Mouse (Mus musculus) spleen, postnatal 36 days (tissue): Measurements from ENCODE around the gene Arhgap10.

Experiments
- DNase-seq, 2 experiments: peaks; one replicate each; pipeline ENCODE4 v3.0.0; 2022; ENCODE audit warnings: low spot score in 2 of 2, mixed read lengths in 1 of 2

Gene Arhgap10

DNA sequence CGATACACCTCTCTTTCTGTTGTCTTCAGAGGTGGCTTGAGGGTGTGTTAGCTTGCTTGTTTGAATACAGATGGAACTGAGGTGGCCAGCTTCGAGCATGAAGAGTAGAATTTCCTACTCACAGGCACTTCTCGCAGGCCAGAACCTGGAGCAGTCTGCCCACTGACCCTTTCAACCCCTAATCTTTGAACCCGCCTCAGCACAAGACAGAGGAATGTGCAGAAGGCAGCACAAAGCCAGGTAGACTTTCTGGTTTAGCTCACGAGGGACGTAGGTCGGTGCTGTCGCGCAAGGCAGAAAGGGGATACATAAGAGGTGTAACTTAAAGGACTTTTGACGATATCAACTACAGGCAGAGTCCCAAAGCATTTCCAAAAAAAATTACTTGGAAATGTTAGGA is 908 bp downstream of the Arhgap10 start:
- DNase-seq: no peak

DNA sequence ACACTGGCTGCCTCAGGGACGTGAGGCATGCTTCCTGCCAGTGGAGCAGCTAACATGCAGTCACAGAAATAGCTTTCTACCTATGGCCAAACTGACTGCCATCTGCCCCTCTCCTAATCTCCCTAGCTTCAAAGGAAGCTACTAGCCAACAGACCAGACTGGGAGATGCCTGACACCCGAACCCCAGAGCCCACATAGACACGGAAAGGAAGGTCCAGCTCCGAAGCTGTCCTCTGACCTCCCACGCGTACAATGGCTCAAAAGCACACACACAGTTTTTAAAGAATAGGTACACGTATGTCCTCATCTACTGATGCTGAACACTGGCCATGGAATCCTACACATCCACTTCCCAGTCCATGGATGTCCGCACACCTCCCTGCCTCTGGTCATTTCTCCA is 2.0 kb downstream of the Arhgap10 start:
- no peak for DNase-seq

GRCm38 (mm10) chr8:77515201-77515600 is 2.6 kb downstream of the Arhgap10 start:
- DNase-seq: no peak

DNA sequence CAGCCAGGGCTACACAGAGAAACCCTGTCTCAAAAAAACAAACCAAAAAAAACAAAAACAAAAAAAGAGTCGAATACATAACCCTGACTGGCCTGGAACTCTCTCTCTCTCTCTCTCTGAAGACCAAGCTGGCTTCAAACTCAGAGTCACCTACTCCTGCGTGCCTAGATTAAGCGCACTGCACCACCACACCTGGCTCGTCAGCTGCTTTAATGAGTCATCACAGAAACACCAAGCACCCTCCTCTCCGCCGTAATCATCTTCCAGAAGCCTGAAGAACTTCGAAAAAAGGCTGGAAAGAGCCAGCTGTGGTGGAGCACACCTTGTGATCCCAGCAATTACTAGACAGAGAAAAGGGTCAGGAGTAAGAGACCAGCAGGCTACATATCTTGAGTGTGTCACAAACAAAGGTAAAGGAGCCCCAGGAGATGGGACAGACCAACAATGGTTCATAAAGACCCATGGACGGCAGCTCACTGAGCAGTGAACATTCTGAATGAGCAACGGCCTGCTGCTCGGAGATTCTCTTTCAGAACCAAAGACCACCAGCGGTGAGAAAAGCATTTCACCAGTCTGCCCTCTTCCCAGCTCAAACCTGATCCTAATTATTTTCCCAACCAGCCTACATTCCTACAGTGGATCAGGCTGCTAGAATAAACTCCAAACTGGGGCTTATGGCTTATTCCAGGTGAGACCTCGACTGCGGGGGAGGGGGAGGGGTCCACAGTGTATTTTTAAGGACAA is 5.8 kb downstream of the Arhgap10 start:
- no peak for DNase-seq

- DNase-seq: no peak
Measured at GRCm38 (mm10) chr8:77510426-77510825, 7.3 kb downstream of the Arhgap10 start.

GRCm38 (mm10) chr8:77509044-77509443 is 8.7 kb downstream of the Arhgap10 start:
- no peak for DNase-seq

- no peak for DNase-seq
Measured at GRCm38 (mm10) chr8:77507510-77508035, 10.2 kb downstream of the Arhgap10 start.

GRCm38 (mm10) chr8:77506539-77506938 is 11.2 kb downstream of the Arhgap10 start:
- DNase-seq: no peak

DNA sequence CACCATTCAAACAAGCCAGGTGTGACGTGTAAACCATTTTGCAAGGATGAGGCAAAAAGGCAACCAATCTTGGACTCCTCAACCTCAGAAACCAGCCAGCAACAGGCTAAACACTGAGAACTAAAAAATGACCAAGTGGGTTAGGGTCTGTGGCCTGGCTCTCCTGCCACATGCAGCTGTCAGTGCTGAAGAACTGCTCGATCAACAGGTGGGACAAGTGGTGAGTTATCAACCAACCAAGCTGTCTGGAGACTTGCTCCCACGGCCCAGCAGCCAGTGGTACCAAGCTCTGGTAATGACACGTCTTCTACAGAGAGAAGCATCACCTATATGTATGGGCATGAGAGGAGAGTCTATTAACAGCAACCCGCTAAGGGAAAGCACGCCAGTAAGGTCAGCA is 15.2 kb downstream of the Arhgap10 start:
- DNase-seq: no peak

GRCm38 (mm10) chr8:77501131-77501530 is 16.6 kb downstream of the Arhgap10 start:
- no peak for DNase-seq

DNA sequence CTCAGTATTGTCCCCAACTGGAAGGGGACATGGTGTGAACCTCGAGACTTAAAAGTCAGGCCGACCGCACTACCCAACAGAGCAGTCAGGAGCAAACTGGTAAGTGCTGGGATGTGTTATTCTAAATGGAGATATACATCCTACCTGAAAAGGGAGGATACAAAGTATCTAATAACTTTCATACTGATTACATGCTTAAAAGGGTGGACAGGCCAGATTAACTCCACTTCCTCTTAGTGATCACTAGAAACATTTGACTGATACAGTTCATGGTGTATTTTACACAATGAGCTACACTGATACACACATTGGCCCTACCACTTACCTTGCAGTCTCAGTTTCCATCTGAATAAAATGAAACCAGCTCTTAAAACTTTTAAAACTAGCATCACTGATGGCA is 17.5 kb downstream of the Arhgap10 start:
- no peak for DNase-seq

GRCm38 (mm10) chr8:77497442-77497841 is 20.3 kb downstream of the Arhgap10 start:
- no peak for DNase-seq

DNA sequence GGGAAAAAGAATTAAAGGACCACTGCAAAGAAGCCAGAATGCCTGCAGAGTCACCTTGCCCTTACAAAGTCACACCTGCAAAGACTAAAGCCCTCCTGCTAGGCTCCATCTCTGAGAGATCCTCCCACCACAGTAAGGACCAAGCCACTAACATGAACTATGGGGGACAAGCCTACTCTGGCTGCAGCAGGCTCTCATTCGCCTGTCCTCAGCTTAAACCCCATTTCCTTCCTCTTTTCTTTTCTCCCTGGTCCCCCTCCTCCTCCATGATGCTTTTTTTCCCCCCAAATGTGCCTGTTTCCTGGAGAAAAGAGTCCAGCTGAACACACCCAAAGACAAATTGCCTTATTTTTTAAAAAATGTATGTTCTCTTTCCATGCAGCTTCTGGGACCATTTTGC is 21.5 kb downstream of the Arhgap10 start:
- DNase-seq: no peak

- no peak for DNase-seq
Measured at GRCm38 (mm10) chr8:77494376-77495328, 23.1 kb downstream of the Arhgap10 start.

GRCm38 (mm10) chr8:77492356-77493058 is 25.2 kb downstream of the Arhgap10 start:
- DNase-seq: peak in 1 of 2 experiments; percentile 27

- DNase-seq: peak in 1 of 2 experiments; percentile 25
Measured at GRCm38 (mm10) chr8:77491231-77491923, 26.4 kb downstream of the Arhgap10 start.

GRCm38 (mm10) chr8:77490095-77490781 is 27.5 kb downstream of the Arhgap10 start:
- DNase-seq: no peak

- no peak for DNase-seq
Measured at GRCm38 (mm10) chr8:77489235-77489634, 28.5 kb downstream of the Arhgap10 start.

DNA sequence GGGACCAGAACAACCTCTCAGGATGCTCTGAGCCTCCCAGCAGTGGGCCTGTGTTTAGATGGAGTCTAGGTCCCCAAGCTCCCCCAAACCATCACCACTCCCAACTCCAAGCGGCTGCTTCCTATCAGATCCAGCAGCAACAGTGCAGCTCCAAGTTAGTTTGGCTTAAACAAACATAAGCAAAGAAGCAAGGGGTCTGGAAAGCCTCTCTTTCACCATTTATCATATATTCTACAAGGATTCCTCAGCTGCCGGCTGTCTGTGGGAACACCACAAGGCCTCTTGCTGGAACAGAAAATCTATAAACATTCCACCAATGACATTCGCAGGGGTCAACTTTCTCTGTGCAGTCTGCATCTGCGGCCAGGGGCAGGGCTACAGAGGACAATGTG is 29.5 kb downstream of the Arhgap10 start:
- no peak for DNase-seq

GRCm38 (mm10) chr8:77487590-77488214 is 30.1 kb downstream of the Arhgap10 start:
- DNase-seq: no peak
